Mouse (Mus musculus) forebrain, embryonic 13.5 days (tissue): ENCODE data around the gene Tex264. TPM values are rescaled to one million over a fixed set of nuclear protein-coding genes. Genes with fewer than 3 reads are reported as not detected.
"Not testable (repeated sequence)": the region's sequence is repeated elsewhere in the genome, so short reads cannot be mapped to it uniquely, and the experiment has no call there.

Source experiments
- ATAC-seq: fragments of 200-750 bp; cut with Nextera tagmentation; 2 replicates; pipeline ENCODE4 v1.8.0; 2017
- H3K27ac ChIP-seq: fragments of 300-500 bp; sonication (generic); 2 replicates; pipeline ENCODE4 v1.5.1; 2015; ENCODE audit warnings: inconsistent platforms, mild to moderate bottlenecking, moderate library complexity
- H3K27me3 ChIP-seq: fragments of 300-500 bp; sonication (generic); 2 replicates; pipeline ENCODE4 v1.6.1; 2015; ENCODE audit warnings: mild to moderate bottlenecking, inconsistent platforms
- H3K36me3 ChIP-seq: fragments of 300-500 bp; sonication (generic); 2 replicates; pipeline ENCODE4 v1.6.1; 2015; ENCODE audit warnings: mild to moderate bottlenecking, inconsistent platforms; ENCODE audit not compliant: poor library complexity, severe bottlenecking
- H3K4me1 ChIP-seq: fragments of 300-500 bp; sonication (generic); 2 replicates; pipeline ENCODE4 v1.6.1; 2015; ENCODE audit warnings: inconsistent platforms
- H3K4me2 ChIP-seq: fragments of 300-500 bp; sonication (generic); 2 replicates; pipeline ENCODE4 v1.6.1; 2015; ENCODE audit warnings: inconsistent platforms, mild to moderate bottlenecking, moderate library complexity
- H3K4me3 ChIP-seq: fragments of 300-500 bp; sonication (generic); 2 replicates; pipeline ENCODE4 v1.5.1; 2015; ENCODE audit warnings: mild to moderate bottlenecking, inconsistent platforms
- H3K9ac ChIP-seq: fragments of 300-500 bp; sonication (generic); 2 replicates; pipeline ENCODE4 v1.6.1; 2015; ENCODE audit warnings: mild to moderate bottlenecking, inconsistent platforms
- H3K9me3 ChIP-seq: fragments of 300-500 bp; sonication (generic); replicated peaks from 2 replicates; pipeline ENCODE4 v1.6.1; 2016; ENCODE audit warnings: inconsistent platforms
- WGBS: fragments of 180-500 bp; shearing (Covaris S2); methylation state at CpG from one replicate; pipeline ENCODE4 v1.1.7; 2015; 5-methylcytosine and 5-hydroxymethylcytosine counted together
- polyA plus RNA-seq: library from polyadenylated mRNA; unstranded; fragments of >200 nt; fragmentation: Nextera tagmentation; extraction: Ambion mirVana; gene quantifications from 2 replicates; pipeline ENCODE4 v1.2.1, GENCODE M21; 2015

Tex264 gene
- polyA plus RNA-seq, 1 experiment from 2014 or later: 28.5 TPM

- H3K9me3 ChIP-seq: no peaks in the 10 kb centered on the region
- no peak overlapping the region for H3K4me2 ChIP-seq
- no peaks in the 10 kb centered on the region for H3K27me3 ChIP-seq
- no peaks in the 10 kb centered on the region for H3K4me1 ChIP-seq
- H3K36me3 ChIP-seq: no peaks in the 10 kb centered on the region
- H3K4me3 ChIP-seq: no peak overlapping the region
- 63% methylated on average over 5 of the region's 5 CpGs for WGBS
- ATAC-seq: no peak
- no peak overlapping the region for H3K27ac ChIP-seq
- no peak overlapping the region for H3K9ac ChIP-seq
These were observed 53.5 kb downstream of the Tex264 start for GRCm38 (mm10) chr9:106632185-106632584.

- not testable (repeated sequence) for H3K27ac ChIP-seq, H3K9ac ChIP-seq, ATAC-seq, H3K4me1 ChIP-seq, H3K9me3 ChIP-seq, H3K4me3 ChIP-seq, H3K36me3 ChIP-seq, H3K27me3 ChIP-seq, H3K4me2 ChIP-seq
- 33% methylated on average over 8 of the region's 8 CpGs for WGBS
These were observed 57.9 kb downstream of the Tex264 start for GRCm38 (mm10) chr9:106627796-106628195.

- ATAC-seq: no peak
- Histone ChIP-seq H3K4me1 (no peaks in the 10 kb centered on the region), H3K27me3 (no peaks in the 10 kb centered on the region), H3K4me2 (no peak within 1 kb of the TSS), H3K36me3 (no peaks in the 10 kb centered on the region), H3K4me3 (no peak within 1 kb of the TSS), H3K9me3 (no peaks in the 10 kb centered on the region), H3K27ac (no peak within 1 kb of the TSS), H3K9ac (no peak within 1 kb of the TSS)
- WGBS: 84% methylated on average over 2 of the region's 2 CpGs
These were observed 59.4 kb downstream of the Tex264 start, which contains the start of gene Iqcf6 for GRCm38 (mm10) chr9:106626282-106626681. TSS of gene Iqcf6 (plus strand) at chr9:106626582.

GRCm38 (mm10) chr9:106617496-106617895, 68.2 kb downstream of the Tex264 start:
- Histone ChIP-seq H3K4me3 (no peak overlapping the region), H3K27me3 (no peaks in the 10 kb centered on the region), H3K36me3 (no peaks in the 10 kb centered on the region), H3K27ac (no peak overlapping the region), H3K4me1 (no peaks in the 10 kb centered on the region), H3K9me3 (no peaks in the 10 kb centered on the region; the same call in 1 of the 2 replicates), H3K9ac (no peak overlapping the region), H3K4me2 (no peak overlapping the region)
- 82% methylated on average over 3 of the region's 3 CpGs for WGBS
- ATAC-seq: no peak

GRCm38 (mm10) chr9:106616306-106616705, 69.4 kb downstream of the Tex264 start:
- ATAC-seq: no peak
- Histone ChIP-seq H3K4me2 (no peak overlapping the region), H3K27ac (no peak overlapping the region), H3K9ac (no peak overlapping the region), H3K9me3 (no peaks in the 10 kb centered on the region; the same call in 1 of the 2 replicates), H3K27me3 (no peaks in the 10 kb centered on the region), H3K4me1 (no peaks in the 10 kb centered on the region), H3K36me3 (no peaks in the 10 kb centered on the region), H3K4me3 (no peak overlapping the region)
- WGBS: 89% methylated on average over 9 of the region's 9 CpGs

- Histone ChIP-seq H3K9me3 (no peaks in the 10 kb centered on the region; the same call in 1 of the 2 replicates), H3K36me3 (no peaks in the 10 kb centered on the region), H3K9ac (no peak overlapping the region), H3K27ac (no peak overlapping the region), H3K27me3 (no peaks in the 10 kb centered on the region), H3K4me3 (no peak overlapping the region), H3K4me2 (no peak overlapping the region), H3K4me1 (no peaks in the 10 kb centered on the region)
- ATAC-seq: no peak
- 43% methylated on average over 3 of the region's 3 CpGs for WGBS
These were observed 71.1 kb downstream of the Tex264 start for GRCm38 (mm10) chr9:106614616-106615015.

- Histone ChIP-seq H3K4me3 (no peak overlapping the region), H3K9me3 (no peaks in the 10 kb centered on the region), H3K4me2 (no peak overlapping the region), H3K4me1 (no peaks in the 10 kb centered on the region), H3K27ac (no peak overlapping the region), H3K27me3 (no peaks in the 10 kb centered on the region), H3K36me3 (no peaks in the 10 kb centered on the region), H3K9ac (no peak overlapping the region)
- no peak for ATAC-seq
- 75% methylated on average over 2 of the region's 2 CpGs for WGBS
These were observed 71.8 kb downstream of the Tex264 start for GRCm38 (mm10) chr9:106613951-106614350.

GRCm38 (mm10) chr9:106610727-106611126, 75.0 kb downstream of the Tex264 start:
- no peaks in the 10 kb centered on the region for H3K9me3 ChIP-seq
- no peak overlapping the region for H3K4me3 ChIP-seq
- no peaks in the 10 kb centered on the region for H3K4me1 ChIP-seq
- 73% methylated on average over 4 of the region's 4 CpGs for WGBS
- H3K27me3 ChIP-seq: no peaks in the 10 kb centered on the region
- no peak overlapping the region for H3K9ac ChIP-seq
- ATAC-seq: no peak
- H3K36me3 ChIP-seq: no peaks in the 10 kb centered on the region
- H3K27ac ChIP-seq: no peak overlapping the region
- no peak overlapping the region for H3K4me2 ChIP-seq

Other genes starting within 250 kb of the Tex264 start
- gene Acy1, start 247.6 kb downstream of the Tex264 start, polyA plus RNA-seq: 35.8 and 42.2 TPM in 2 replicates
- 3.0 and 4.3 TPM in 2 replicates for gene Abhd14b, start 238.5 kb downstream of the Tex264 start, polyA plus RNA-seq
- gene Abhd14a, start 238.2 kb downstream of the Tex264 start, polyA plus RNA-seq: 40.5 and 50.9 TPM in 2 replicates
- gene Pcbp4, start 232.6 kb downstream of the Tex264 start, polyA plus RNA-seq: 243 and 274 TPM in 2 replicates
- gene Gpr62, start 220.0 kb downstream of the Tex264 start, polyA plus RNA-seq: 0.37 and 0.45 TPM in 2 replicates
- gene Rrp9, start 210.0 kb downstream of the Tex264 start, polyA plus RNA-seq: 52.8 and 58.5 TPM in 2 replicates
- 0.23 and 0.70 TPM in 2 replicates for gene Parp3, start 209.0 kb downstream of the Tex264 start, polyA plus RNA-seq
- gene Iqcf1, start 186.0 kb downstream of the Tex264 start, polyA plus RNA-seq: not detected in 2 replicates
- gene Iqcf5, start 171.4 kb downstream of the Tex264 start, polyA plus RNA-seq: not detected in 2 replicates
- not detected in 2 replicates for gene Iqcf3, start 124.3 kb downstream of the Tex264 start, polyA plus RNA-seq
- not detected in 2 replicates for gene Iqcf4, start 114.9 kb downstream of the Tex264 start, polyA plus RNA-seq
- gene Iqcf6, start 59.3 kb downstream of the Tex264 start, polyA plus RNA-seq: not detected in 2 replicates
- gene Grm2, start 29.8 kb downstream of the Tex264 start, polyA plus RNA-seq: 4.4 and 5.5 TPM in 2 replicates
- 8.8 and 9.0 TPM in 2 replicates for gene Rad54l2, start 103.3 kb upstream of the Tex264 start, polyA plus RNA-seq
- gene Dcaf1, start 135.9 kb upstream of the Tex264 start, polyA plus RNA-seq: 20.7 and 26.4 TPM in 2 replicates
- gene Rbm15b, start 201.5 kb upstream of the Tex264 start, polyA plus RNA-seq: 14.0 and 14.2 TPM in 2 replicates
- 205 and 222 TPM in 2 replicates for gene Manf, start 206.1 kb upstream of the Tex264 start, polyA plus RNA-seq